Mouse (Mus musculus): ENCODE measurements around the gene Thbs2. TPM values are rescaled to one million over a fixed set of nuclear protein-coding genes. Genes with fewer than 3 reads are reported as not detected.

The Thbs2 gene
- total RNA-seq (2014; rRNA removed): 2.1 and 2.8 TPM in 2 replicates
- polyA plus RNA-seq (2012; rRNA removed): 0.92 and 1.1 TPM in 2 replicates

- TF ChIP-seq CTCF (IDR thresholded peaks at IDR 0.05; ENCODE audit: low read depth, low read length) (no peak), POLR2A (IDR thresholded peaks at IDR 0.05; ENCODE audit: extremely low read depth, insufficient read depth, low read length) (no peak)
- no peak for DNase-seq (ENCODE audit: extremely low read depth, low read depth, low spot score)
- H3K9ac ChIP-seq (ENCODE audit: low read depth, low read length): peak within 1 kb of the TSS; percentile 17; the same call in 1 of the 2 replicates
- no peak within 1 kb of the TSS for H3K27ac ChIP-seq (replicated peaks; ENCODE audit: insufficient read depth, low read depth, low read length)
- no peaks in the 10 kb centered on the region for H3K4me1 ChIP-seq (ENCODE audit: control insufficient read depth, insufficient read depth, low read length)
- peak within 1 kb of the TSS; percentile 47 for H3K4me3 ChIP-seq (ENCODE audit: insufficient read depth, low read depth, low read length)
- no peaks in the 10 kb centered on the region for H3K36me3 ChIP-seq (ENCODE audit: control insufficient read depth, insufficient read depth, low read length)
- 7% methylated on average over 14 of the region's 14 CpGs for WGBS
- H3K27me3 ChIP-seq (ENCODE audit: control insufficient read depth, insufficient read depth, low read length): no peaks in the 10 kb centered on the region
- H3K79me2 ChIP-seq (ENCODE audit: control insufficient read depth, insufficient read depth, low read length): no peaks in the 10 kb centered on the region
Observed at GRCm38 (mm10) chr17:14693994-14694374, at the start of gene Thbs2. Thbs2 (minus strand) TSS chr17:14694235.

- H3K4me3 ChIP-seq (ENCODE audit: insufficient read depth, low read depth, low read length): no peak overlapping the region
- 75% methylated on average over 6 of the region's 6 CpGs for WGBS
- H3K36me3 ChIP-seq (ENCODE audit: control insufficient read depth, insufficient read depth, low read length): no peaks in the 10 kb centered on the region
- H3K27ac ChIP-seq (replicated peaks; ENCODE audit: insufficient read depth, low read depth, low read length): no peak overlapping the region
- no peaks in the 10 kb centered on the region for H3K4me1 ChIP-seq (ENCODE audit: control insufficient read depth, insufficient read depth, low read length)
- no peaks in the 10 kb centered on the region for H3K27me3 ChIP-seq (ENCODE audit: control insufficient read depth, insufficient read depth, low read length)
- no peaks in the 10 kb centered on the region for H3K79me2 ChIP-seq (ENCODE audit: control insufficient read depth, insufficient read depth, low read length)
- no peak for DNase-seq (ENCODE audit: extremely low read depth, low read depth, low spot score)
- no peak overlapping the region for H3K9ac ChIP-seq (ENCODE audit: low read depth, low read length)
- no peak for TF ChIP-seq CTCF (IDR thresholded peaks at IDR 0.05; ENCODE audit: low read depth, low read length)
Observed at GRCm38 (mm10) chr17:14735493-14736004, 41.5 kb upstream of the Thbs2 start.

- no peak for DNase-seq (ENCODE audit: extremely low read depth, low read depth, low spot score)
- Histone ChIP-seq H3K36me3 (ENCODE audit: control insufficient read depth, insufficient read depth, low read length) (no peaks in the 10 kb centered on the region), H3K79me2 (ENCODE audit: control insufficient read depth, insufficient read depth, low read length) (no peaks in the 10 kb centered on the region), H3K9ac (ENCODE audit: low read depth, low read length) (no peak overlapping the region), H3K27me3 (ENCODE audit: control insufficient read depth, insufficient read depth, low read length) (no peaks in the 10 kb centered on the region), H3K4me3 (ENCODE audit: insufficient read depth, low read depth, low read length) (no peak overlapping the region), H3K4me1 (ENCODE audit: control insufficient read depth, insufficient read depth, low read length) (no peaks in the 10 kb centered on the region), H3K27ac (replicated peaks; ENCODE audit: insufficient read depth, low read depth, low read length) (no peak overlapping the region)
- TF ChIP-seq POLR2A (IDR thresholded peaks at IDR 0.05; ENCODE audit: extremely low read depth, insufficient read depth, low read length): no peak
- no peak for TF ChIP-seq CTCF (IDR thresholded peaks at IDR 0.05; ENCODE audit: low read depth, low read length)
- 84% methylated on average over 4 of the region's 4 CpGs for whole genome bisulfite sequencing
Observed at GRCm38 (mm10) chr17:14734380-14734779, 40.3 kb upstream of the Thbs2 start.

- Histone ChIP-seq H3K27ac (replicated peaks; ENCODE audit: insufficient read depth, low read depth, low read length) (no peak overlapping the region), H3K79me2 (ENCODE audit: control insufficient read depth, insufficient read depth, low read length) (no peaks in the 10 kb centered on the region), H3K4me3 (ENCODE audit: insufficient read depth, low read depth, low read length) (no peak overlapping the region), H3K9ac (ENCODE audit: low read depth, low read length) (no peak overlapping the region), H3K36me3 (ENCODE audit: control insufficient read depth, insufficient read depth, low read length) (no peaks in the 10 kb centered on the region), H3K4me1 (ENCODE audit: control insufficient read depth, insufficient read depth, low read length) (no peaks in the 10 kb centered on the region), H3K27me3 (ENCODE audit: control insufficient read depth, insufficient read depth, low read length) (no peaks in the 10 kb centered on the region)
- 53% methylated on average over 10 of the region's 10 CpGs for WGBS
- DNase-seq (ENCODE audit: extremely low read depth, low read depth, low spot score): no peak
- no peak for TF ChIP-seq CTCF (IDR thresholded peaks at IDR 0.05; ENCODE audit: low read depth, low read length)
- no peak for TF ChIP-seq POLR2A (IDR thresholded peaks at IDR 0.05; ENCODE audit: extremely low read depth, insufficient read depth, low read length)
Observed at GRCm38 (mm10) chr17:14733941-14734340, 39.9 kb upstream of the Thbs2 start.

- no peaks in the 10 kb centered on the region for H3K4me1 ChIP-seq (ENCODE audit: control insufficient read depth, insufficient read depth, low read length)
- H3K27ac ChIP-seq (replicated peaks; ENCODE audit: insufficient read depth, low read depth, low read length): no peak overlapping the region
- no peak overlapping the region for H3K4me3 ChIP-seq (ENCODE audit: insufficient read depth, low read depth, low read length)
- no peak overlapping the region for H3K9ac ChIP-seq (ENCODE audit: low read depth, low read length)
- no peak for TF ChIP-seq CTCF (IDR thresholded peaks at IDR 0.05; ENCODE audit: low read depth, low read length)
- TF ChIP-seq POLR2A (IDR thresholded peaks at IDR 0.05; ENCODE audit: extremely low read depth, insufficient read depth, low read length): no peak
- no peaks in the 10 kb centered on the region for H3K27me3 ChIP-seq (ENCODE audit: control insufficient read depth, insufficient read depth, low read length)
- no peaks in the 10 kb centered on the region for H3K79me2 ChIP-seq (ENCODE audit: control insufficient read depth, insufficient read depth, low read length)
- DNase-seq (ENCODE audit: extremely low read depth, low read depth, low spot score): no peak
- 89% methylated on average over 1 of the region's 1 CpGs for WGBS
- no peaks in the 10 kb centered on the region for H3K36me3 ChIP-seq (ENCODE audit: control insufficient read depth, insufficient read depth, low read length)
Observed at GRCm38 (mm10) chr17:14733027-14733426, 39.0 kb upstream of the Thbs2 start.

GRCm38 (mm10) chr17:14730629-14731028 is 36.6 kb upstream of the Thbs2 start:
- H3K36me3 ChIP-seq (ENCODE audit: control insufficient read depth, insufficient read depth, low read length): no peaks in the 10 kb centered on the region
- H3K4me1 ChIP-seq (ENCODE audit: control insufficient read depth, insufficient read depth, low read length): no peaks in the 10 kb centered on the region
- no peaks in the 10 kb centered on the region for H3K79me2 ChIP-seq (ENCODE audit: control insufficient read depth, insufficient read depth, low read length)
- H3K4me3 ChIP-seq (ENCODE audit: insufficient read depth, low read depth, low read length): no peak overlapping the region
- H3K27me3 ChIP-seq (ENCODE audit: control insufficient read depth, insufficient read depth, low read length): no peaks in the 10 kb centered on the region
- DNase-seq (ENCODE audit: extremely low read depth, low read depth, low spot score): no peak
- TF ChIP-seq POLR2A (IDR thresholded peaks at IDR 0.05; ENCODE audit: extremely low read depth, insufficient read depth, low read length) (no peak), CTCF (IDR thresholded peaks at IDR 0.05; ENCODE audit: low read depth, low read length) (no peak)
- no peak overlapping the region for H3K9ac ChIP-seq (ENCODE audit: low read depth, low read length)
- no peak overlapping the region for H3K27ac ChIP-seq (replicated peaks; ENCODE audit: insufficient read depth, low read depth, low read length)
- WGBS: 71% methylated on average over 5 of the region's 5 CpGs

Data from liver, adult 2 months (tissue).